Mouse (Mus musculus) left cerebral cortex, adult 18-20 months (tissue): ENCODE measurements around the gene Mtor. TPM values are rescaled to one million over a fixed set of nuclear protein-coding genes. Genes with fewer than 3 reads are reported as not detected.

ENCODE experiments used
- DNase-seq, 2 experiments: peaks; one replicate each; pipeline ENCODE4 v3.0.0; 2021 to 2022; ENCODE audit warnings: low spot score in 2 of 2, mixed read lengths in 1 of 2
- total RNA-seq, 2 experiments: library from RNA; stranded (reverse); gene quantifications; 2 replicates each; pipeline ENCODE4 v1.2.3; 2021

Gene Mtor
- total RNA-seq, 2 experiments from 2014 or later, result 91.6 to 97.9 TPM

DNA sequence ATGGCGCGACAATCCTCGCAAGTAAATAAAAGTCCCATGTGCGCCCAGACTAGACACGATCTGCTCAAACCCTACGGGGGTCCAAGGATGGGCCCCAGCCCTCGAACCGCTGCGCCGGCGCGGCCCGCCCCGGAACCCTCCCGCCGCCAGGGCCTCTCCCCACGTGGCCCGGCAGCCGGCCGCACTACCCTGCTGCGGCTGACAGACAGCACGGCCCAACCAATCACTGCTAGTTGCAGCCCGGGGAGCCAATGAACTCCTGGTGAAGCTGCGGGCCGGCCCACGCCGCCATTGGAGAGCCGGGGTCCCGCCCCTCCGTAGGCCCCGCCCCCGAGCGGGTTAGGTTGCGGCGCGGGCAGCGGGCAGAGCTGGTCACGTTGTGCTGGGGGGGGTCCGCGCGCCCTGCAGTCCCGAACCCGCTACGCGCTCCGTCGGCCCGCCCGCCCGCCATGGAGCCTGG is 142.8 kb downstream of the Mtor start, which contains the start of gene Srm:
Gene Srm (plus strand): TSS at position 333 of the 460 bp plus-strand sequence.
- DNase-seq, result peak; percentile 96 to 98

- peak in 1 of 2 experiments; percentile 18 for DNase-seq
Measured at GRCm38 (mm10) chr4:148591637-148592380, 143.4 kb downstream of the Mtor start.

GRCm38 (mm10) chr4:148593996-148594395 is 145.6 kb downstream of the Mtor start:
- DNase-seq, result no peak

- no peak for DNase-seq
Measured at GRCm38 (mm10) chr4:148595916-148596315, 147.5 kb downstream of the Mtor start.

DNA sequence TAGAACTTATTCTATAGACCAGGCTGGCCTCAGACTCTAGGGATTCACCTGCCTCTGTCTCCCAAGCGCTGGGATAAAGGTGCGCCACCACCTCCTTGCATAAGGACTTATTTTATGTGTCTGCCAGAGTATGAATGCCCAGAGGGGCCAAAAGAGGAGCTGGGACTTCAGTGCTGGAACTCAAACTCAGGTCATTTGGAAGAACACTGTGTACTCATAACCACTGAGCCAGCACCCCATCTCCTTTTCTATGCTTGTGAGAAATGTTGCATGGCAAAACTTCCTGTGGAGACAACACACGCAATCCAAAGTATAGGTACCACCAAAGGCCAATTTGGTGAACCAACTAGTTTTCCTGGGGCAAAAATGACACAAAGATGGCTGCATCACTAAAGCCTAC is 148.3 kb downstream of the Mtor start:
- no peak for DNase-seq

GRCm38 (mm10) chr4:148598826-148599225 is 150.4 kb downstream of the Mtor start:
- no peak for DNase-seq

- no peak for DNase-seq
Measured at GRCm38 (mm10) chr4:148600316-148600715, 151.9 kb downstream of the Mtor start.

DNA sequence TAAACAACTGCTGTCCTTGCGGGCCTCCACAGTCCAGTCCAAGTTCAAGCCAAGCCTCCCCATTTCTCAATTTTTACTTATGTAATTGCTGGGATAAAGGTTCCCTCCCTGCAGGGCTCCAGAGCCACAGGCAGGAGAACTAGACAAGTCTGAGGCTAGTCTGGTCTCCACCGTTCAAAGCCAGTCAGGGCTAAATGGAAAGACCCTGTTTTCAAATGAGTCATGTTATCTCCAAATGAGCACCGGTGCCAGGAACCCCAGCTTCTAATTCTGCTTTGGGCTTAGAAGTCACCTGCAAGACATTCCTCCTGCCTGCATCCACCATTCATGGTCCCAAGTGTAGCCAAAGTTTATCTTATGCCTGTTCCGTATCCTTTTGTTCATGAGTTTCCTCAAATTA is 153.5 kb downstream of the Mtor start:
- no peak for DNase-seq

GRCm38 (mm10) chr4:148602357-148603120 is 154.1 kb downstream of the Mtor start, which contains the start of gene Masp2:
Masp2 (plus strand) TSS chr4:148602554.
- DNase-seq, result no peak

GRCm38 (mm10) chr4:148603376-148604139 is 155.1 kb downstream of the Mtor start:
- no peak for DNase-seq

- DNase-seq, result peak; percentile 70 to 83
Measured at GRCm38 (mm10) chr4:148604141-148604540, 155.7 kb downstream of the Mtor start.

- peak in 1 of 2 experiments; percentile 50 for DNase-seq
Measured at GRCm38 (mm10) chr4:148604541-148605165, 156.2 kb downstream of the Mtor start.

Other genes starting within 250 kb of the Mtor start
- 10 to 100 TPM; 23.4 to 30.0 TPM for gene Disp3, start 160.6 kb upstream of the Mtor start, total RNA-seq
- 1 to 10 TPM; 8.0 to 9.2 TPM for gene Ubiad1, start 3.8 kb upstream of the Mtor start, total RNA-seq
- gene Angptl7, start 51.8 kb downstream of the Mtor start, total RNA-seq, result under 1 TPM; 0.61 to 0.77 TPM
- gene Exosc10, start 109.8 kb downstream of the Mtor start, total RNA-seq, result 10 to 100 TPM; 47.1 to 47.2 TPM
- 10 to 100 TPM; 72.1 to 77.0 TPM for gene Srm, start 142.9 kb downstream of the Mtor start, total RNA-seq
- gene Masp2, start 153.9 kb downstream of the Mtor start, total RNA-seq, result 1 to 10 TPM; 1.7 to 2.6 TPM
- 100 to 1,000 TPM; 214 to 220 TPM for gene Tardbp, start 178.4 kb downstream of the Mtor start, total RNA-seq
- gene Gm572, start 194.7 kb downstream of the Mtor start, total RNA-seq, result not detected